Mouse (Mus musculus) embryonic fibroblast, embryonic 13.5 days (primary cell): ENCODE measurements around the gene Gcsam. TPM values are rescaled to one million over a fixed set of nuclear protein-coding genes. Genes with fewer than 3 reads are reported as not detected.

Experiments used
- H3K27ac ChIP-seq: 2 replicates; pipeline ENCODE4 v1.5.1; 2012; ENCODE audit warnings: low read length, control low read depth, inconsistent platforms; ENCODE audit not compliant: insufficient read depth
- H3K4me1 ChIP-seq: 2 replicates; pipeline ENCODE4 v1.6.1; 2011; ENCODE audit warnings: low read length; ENCODE audit not compliant: control insufficient read depth, insufficient read depth
- H3K4me3 ChIP-seq: 2 replicates; pipeline ENCODE4 v1.5.1; 2011; ENCODE audit warnings: mild to moderate bottlenecking, control low read depth, low read length; ENCODE audit not compliant: insufficient read depth
- CTCF ChIP-seq: IDR thresholded peaks from 2 replicates; pipeline ENCODE4 v1.5.1; 2011; ENCODE audit warnings: mild to moderate bottlenecking, control low read depth, low read length, moderate library complexity, borderline replicate concordance; ENCODE audit not compliant: insufficient read depth
- POLR2A ChIP-seq: IDR thresholded peaks from 2 replicates; pipeline ENCODE4 v1.6.1; 2011; ENCODE audit warnings: low read depth, mild to moderate bottlenecking, control low read depth, low read length, moderate library complexity
- polyA plus RNA-seq: library from polyadenylated mRNA; stranded (reverse); fragments of >200 nt; gene quantifications from 2 replicates; pipeline ENCODE4 v1.2.4, GENCODE M21; 2011; ENCODE audit warnings: low read depth; ENCODE audit not compliant: missing spikeins, insufficient read length

Gcsam gene
- polyA plus RNA-seq, 1 experiment, result not detected

DNA sequence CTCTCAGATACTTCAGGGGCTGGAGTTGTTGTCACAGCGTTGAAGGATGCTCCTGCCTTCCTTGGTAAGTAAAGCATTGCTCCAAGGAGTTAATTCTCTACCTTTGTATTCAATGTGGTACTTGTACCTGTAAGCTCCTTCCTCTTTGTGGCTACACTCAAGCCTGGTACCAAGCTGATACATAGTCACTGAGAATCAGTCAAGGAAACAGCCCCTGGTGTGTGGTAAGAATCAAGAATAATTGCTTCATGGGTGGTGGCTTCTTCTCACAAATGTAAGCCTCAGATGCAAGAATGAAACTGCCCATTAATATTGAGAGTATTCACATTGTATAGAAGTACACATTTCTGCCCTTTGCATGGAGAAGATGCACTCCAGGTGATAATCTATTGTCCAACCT is 5.8 kb downstream of the Gcsam start:
- Histone ChIP-seq H3K27ac (no peak overlapping the region), H3K4me3 (no peak overlapping the region), H3K4me1 (no peaks in the 10 kb centered on the region)
- TF ChIP-seq CTCF, result no peak

DNA sequence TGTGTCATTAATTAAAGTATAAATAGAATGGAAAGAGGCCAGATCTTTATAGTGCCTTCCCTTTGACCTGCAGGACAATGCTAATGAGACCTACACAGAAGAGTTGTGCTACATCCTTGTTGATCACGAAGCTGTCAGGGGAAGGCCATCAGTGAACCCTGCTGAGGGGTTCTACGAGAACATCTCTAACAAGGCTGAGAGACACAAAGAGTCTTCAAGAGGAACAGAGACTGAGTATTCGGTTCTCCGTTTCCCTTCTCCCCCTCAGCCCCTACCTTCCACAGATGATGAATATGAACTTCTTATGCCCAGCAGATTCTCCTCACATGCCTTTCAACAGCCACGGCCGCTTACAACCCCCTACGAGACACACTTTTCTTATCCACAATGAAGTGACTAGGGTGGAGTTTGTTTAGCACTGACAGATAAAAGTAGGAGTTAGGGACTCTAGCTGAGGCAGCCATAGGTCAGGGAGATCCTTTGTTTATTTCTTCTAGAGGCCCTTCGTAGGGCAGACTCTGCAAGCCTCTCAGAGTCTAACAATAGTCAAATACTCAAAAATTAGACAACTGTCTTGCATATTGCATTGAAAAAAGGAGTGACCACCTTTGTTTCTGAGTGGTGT is 9.7 kb downstream of the Gcsam start:
- no peaks in the 10 kb centered on the region for H3K4me1 ChIP-seq
- no peak overlapping the region for H3K27ac ChIP-seq
- TF ChIP-seq CTCF (no peak), POLR2A (no peak)
- no peak overlapping the region for H3K4me3 ChIP-seq

DNA sequence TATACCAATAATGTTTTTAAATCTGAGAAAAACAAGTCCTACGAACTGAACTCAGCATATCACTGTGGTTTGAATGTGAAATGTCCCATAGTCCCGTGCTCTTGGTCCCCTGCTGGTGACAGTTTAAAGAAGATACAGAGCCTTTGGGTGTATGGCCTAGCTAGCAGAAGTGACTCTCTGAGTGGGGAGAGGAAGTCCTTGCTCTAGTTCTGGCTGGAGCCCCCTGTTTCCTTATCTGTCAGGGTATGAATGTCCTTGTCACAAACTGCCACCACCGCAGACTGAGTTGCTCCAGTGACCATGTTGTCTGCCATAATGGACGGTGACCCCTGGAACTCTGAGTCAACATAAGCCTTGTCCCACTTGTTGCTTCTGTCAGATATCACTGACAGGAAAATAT is 13.1 kb downstream of the Gcsam start:
- TF ChIP-seq CTCF, result no peak
- no peak for TF ChIP-seq POLR2A
- H3K27ac ChIP-seq, result no peak overlapping the region
- no peaks in the 10 kb centered on the region for H3K4me1 ChIP-seq
- H3K4me3 ChIP-seq, result no peak overlapping the region

DNA sequence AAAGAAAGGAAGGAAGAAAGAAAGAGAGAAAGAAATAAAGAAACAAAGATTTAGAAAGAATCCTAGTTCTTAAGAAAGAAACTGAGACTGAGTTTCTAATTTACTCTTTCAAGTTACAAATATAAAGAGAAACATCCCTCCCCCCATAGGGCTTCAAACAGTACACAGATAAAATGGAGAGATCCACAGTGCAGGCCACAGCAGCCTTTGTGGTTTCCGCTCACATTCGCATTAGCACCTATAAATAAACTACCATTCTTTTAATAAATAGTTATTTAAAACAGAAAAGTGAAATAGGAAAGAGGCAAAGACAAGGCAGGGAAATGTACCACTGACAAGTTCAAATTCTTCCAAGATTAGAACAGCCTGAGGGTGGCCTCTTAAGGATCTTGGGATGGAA is 14.6 kb downstream of the Gcsam start:
- H3K4me3 ChIP-seq, result no peak overlapping the region
- no peak overlapping the region for H3K27ac ChIP-seq
- TF ChIP-seq CTCF (no peak), POLR2A (no peak)
- no peaks in the 10 kb centered on the region for H3K4me1 ChIP-seq

DNA sequence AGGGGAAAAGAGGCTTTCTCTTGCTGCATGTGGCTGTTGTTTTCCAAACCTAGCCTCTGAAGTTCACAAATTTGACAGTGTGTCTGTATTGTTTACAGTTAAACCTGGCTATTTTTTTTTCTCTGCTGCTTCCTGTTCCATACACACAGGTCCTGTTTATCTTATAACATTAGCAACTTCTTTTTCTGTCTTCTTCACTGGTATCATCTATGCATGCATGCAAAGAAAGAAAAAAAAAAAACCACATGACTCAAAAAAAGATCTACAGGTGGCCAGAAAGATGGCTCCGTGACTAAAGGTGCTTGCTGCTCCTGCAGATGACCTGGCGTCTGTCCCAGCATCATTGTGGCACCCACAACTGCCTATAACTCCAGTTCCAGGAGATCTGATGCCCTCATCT is 15.2 kb downstream of the Gcsam start:
- Histone ChIP-seq H3K4me1 (no peaks in the 10 kb centered on the region), H3K4me3 (no peak overlapping the region), H3K27ac (no peak overlapping the region)
- TF ChIP-seq CTCF, result no peak
- TF ChIP-seq POLR2A, result no peak

DNA sequence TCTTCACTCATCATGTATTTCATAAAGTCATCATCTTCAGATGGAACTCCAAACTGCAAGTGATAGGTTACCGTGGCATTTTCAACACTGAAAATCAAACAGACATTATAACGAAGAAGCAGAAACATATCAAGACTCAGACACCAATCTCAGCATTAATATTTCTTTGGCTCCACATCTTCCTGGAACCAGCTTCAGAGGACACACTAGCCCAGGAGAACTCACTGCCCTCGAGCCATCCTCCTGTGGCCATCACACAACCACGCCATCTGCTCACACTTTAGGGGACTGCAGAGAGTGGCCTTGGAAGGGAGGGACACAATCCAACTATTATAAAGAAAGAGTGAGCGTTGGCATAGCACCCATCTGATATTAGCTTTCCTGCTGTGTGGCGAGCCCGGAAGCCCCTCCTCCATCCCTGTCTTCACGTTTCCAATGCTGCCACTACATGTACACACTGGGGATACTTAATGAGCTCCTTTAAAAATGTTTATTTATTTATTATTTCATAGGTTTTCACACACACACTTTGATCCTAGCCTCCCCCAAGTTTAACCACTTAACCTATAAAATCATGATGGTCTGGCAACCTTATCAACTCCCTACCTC is 19.4 kb downstream of the Gcsam start:
- H3K4me3 ChIP-seq, result no peak overlapping the region
- TF ChIP-seq CTCF, result no peak
- TF ChIP-seq POLR2A, result no peak
- no peak overlapping the region for H3K27ac ChIP-seq
- H3K4me1 ChIP-seq, result no peaks in the 10 kb centered on the region

DNA sequence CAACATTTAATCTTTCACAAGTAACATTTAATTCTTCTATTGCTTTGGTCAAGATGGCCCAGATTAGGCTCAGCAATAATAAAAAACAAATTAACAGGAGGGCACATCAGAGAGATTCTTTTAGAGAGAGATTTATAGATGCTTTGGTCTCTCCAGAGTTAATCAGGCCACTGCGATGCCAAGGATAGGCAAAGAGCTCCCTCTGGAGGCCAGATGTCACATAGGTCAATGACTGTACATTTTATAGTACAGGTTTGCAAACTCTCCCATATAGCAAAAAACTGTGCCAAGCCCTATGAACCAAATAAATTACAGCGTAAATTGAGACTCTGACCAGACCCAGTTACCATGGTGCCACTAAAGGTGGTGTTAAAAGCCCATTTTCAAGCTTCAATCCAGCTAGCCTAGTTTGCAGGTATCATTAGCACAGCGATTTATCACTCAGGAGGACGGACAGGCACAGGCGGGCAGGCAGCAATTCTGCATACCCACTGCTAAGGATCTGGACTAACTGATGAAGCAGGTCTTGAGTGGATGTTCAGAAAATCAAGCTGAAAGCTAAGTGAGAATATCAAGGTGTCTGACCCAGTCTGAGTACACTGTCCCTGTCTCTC is 20.3 kb downstream of the Gcsam start:
- no peak overlapping the region for H3K27ac ChIP-seq
- TF ChIP-seq CTCF (peak; percentile 62; the same call in 1 of the 2 replicates), POLR2A (no peak)
- no peak overlapping the region for H3K4me3 ChIP-seq
- no peaks in the 10 kb centered on the region for H3K4me1 ChIP-seq

DNA sequence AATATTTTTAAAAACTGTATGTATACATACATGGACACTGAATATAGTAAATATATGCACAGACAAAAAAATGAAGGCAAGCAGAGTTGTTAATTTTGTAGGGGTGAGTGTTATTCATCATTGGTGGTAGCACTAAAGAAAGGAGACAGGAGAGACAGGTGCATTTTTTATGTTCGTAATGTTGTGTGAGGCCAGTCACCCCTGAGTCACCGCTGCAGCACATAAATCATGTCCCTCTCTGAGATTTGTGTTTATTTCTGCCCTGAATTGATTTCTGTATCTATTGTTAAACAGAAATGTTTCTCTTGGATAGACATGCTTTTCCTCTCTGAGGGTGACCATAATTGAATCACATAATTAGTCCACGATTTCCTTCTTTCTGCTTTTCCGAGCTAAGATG is 22.2 kb downstream of the Gcsam start:
- TF ChIP-seq CTCF (no peak), POLR2A (no peak)
- Histone ChIP-seq H3K27ac (no peak overlapping the region), H3K4me3 (no peak overlapping the region), H3K4me1 (no peaks in the 10 kb centered on the region)

DNA sequence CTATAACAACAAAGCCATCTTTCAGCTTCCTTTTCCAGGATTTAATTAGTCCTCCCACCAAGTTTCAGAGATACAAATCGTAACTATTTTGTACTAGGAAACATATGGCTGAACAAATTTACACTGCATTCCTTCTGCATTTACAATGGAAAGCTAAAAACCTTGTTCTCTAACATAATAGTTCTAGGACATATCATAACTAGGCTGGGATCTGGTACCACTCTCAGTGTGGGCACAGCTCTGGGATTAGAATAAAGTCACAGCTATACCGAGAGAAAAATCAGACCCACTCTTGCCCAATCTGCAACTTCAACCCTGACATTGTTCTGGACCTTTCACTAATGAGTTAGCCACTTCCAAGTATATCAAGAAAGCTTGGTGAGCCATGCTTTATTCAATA is 25.6 kb downstream of the Gcsam start:
- no peak overlapping the region for H3K27ac ChIP-seq
- H3K4me1 ChIP-seq, result no peaks in the 10 kb centered on the region
- TF ChIP-seq POLR2A, result no peak
- TF ChIP-seq CTCF, result no peak
- H3K4me3 ChIP-seq, result no peak overlapping the region

DNA sequence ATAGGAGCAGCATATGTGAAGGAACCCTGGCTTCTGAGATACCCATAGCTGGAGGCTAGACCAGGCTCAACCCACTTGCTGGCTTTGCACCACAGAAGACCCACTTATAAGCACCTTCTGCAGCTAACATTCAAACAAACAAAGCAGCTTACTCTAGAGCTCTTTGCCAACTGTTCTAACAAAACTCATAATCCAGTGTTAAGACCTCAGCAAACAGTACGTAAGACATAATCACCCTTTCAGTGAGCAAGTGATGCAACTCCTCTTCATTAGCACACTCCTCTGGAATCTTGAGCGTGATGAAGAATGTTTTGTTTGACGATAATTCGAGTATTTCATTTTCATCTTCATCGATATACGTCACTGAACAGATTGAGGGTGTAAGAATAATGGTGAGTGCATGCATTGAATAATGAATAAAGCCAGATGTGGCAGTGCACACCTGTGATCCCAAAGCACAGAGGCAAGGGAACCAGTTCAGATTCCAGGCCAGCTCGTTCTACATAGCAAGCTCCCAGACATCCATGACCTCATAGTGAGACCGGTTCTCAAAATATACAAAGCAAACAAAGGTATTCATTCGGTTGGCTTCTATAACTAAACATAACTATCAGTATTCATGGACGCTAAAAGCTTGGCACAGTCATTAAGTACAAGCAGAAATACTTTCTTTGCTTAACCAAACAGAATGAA is 30.0 kb downstream of the Gcsam start:
- no peak for TF ChIP-seq POLR2A
- TF ChIP-seq CTCF, result no peak
- Histone ChIP-seq H3K4me3 (no peak overlapping the region), H3K27ac (no peak overlapping the region), H3K4me1 (no peaks in the 10 kb centered on the region)
